Comparison of ENCODE assay signal across 20 mouse cellular contexts in genomic region chr10:86032517-86032916, GRCm38 (mm10). TPM values are rescaled to one million over a fixed set of nuclear protein-coding genes. Genes with fewer than 3 reads are reported as not detected.
DNase-seq lines count a peak whose midpoint lies in the region; ATAC-seq and TF ChIP-seq lines count a peak whose summit lies in the region.
"Had no signal": no experiment of that assay in that cellular context is flagged by ENCODE, and none has a peak within 500 bp of the region (broad histone marks: within the 10 kb centered on the region; RNA-seq: fewer than 3 reads in every experiment).

No protein-coding gene starts in this region.

- DNase-seq in hindbrain, postnatal 0 days (ENCODE audit: low spot score), result no peak
- no peak for DNase-seq in stomach, postnatal 0 days (ENCODE audit: low spot score)
- DNase-seq in forelimb bud, embryonic 11.5 days (ENCODE audit: low read depth, low spot score), result peak; percentile 19
- no peak for DNase-seq in retina, postnatal 1 day
- no peak for DNase-seq in thymus, postnatal 25 days
- DNase-seq: adrenal gland, postnatal 36 days; cerebellum, adult 8-10 months; kidney, adult 8-10 months; kidney, postnatal 25 days; right cerebral cortex, postnatal 25 days had no signal

- no peak overlapping the region for H3K4me3 ChIP-seq in hindbrain, postnatal 0 days (ENCODE audit: low read length)
- H3K4me3 ChIP-seq in hindbrain, embryonic 12.5 days, result no peak overlapping the region
- H3K4me3 ChIP-seq in stomach, embryonic 16.5 days (replicated peaks; ENCODE audit: low read length), result no peak overlapping the region
- no peak overlapping the region for H3K4me3 ChIP-seq in stomach, postnatal 0 days (ENCODE audit: low read depth, low read length)
- H3K4me3 ChIP-seq: heart, embryonic 12.5 days; hindbrain, embryonic 15.5 days; neural tube, embryonic 12.5 days had no signal

- H3K4me2 ChIP-seq in hindbrain, postnatal 0 days (ENCODE audit: low read depth, low read length), result no peak overlapping the region
- no peak overlapping the region for H3K4me2 ChIP-seq in hindbrain, embryonic 12.5 days (replicated peaks)
- no peak overlapping the region for H3K4me2 ChIP-seq in stomach, embryonic 16.5 days (ENCODE audit: low read depth, low read length)
- H3K4me2 ChIP-seq in stomach, postnatal 0 days (replicated peaks; ENCODE audit: low read depth), result no peak overlapping the region
- H3K4me2 ChIP-seq: heart, embryonic 12.5 days; hindbrain, embryonic 15.5 days; neural tube, embryonic 12.5 days had no signal

- H3K9ac ChIP-seq in hindbrain, postnatal 0 days (replicated peaks; ENCODE audit: low read length), result no peak overlapping the region
- no peak overlapping the region for H3K9ac ChIP-seq in hindbrain, embryonic 12.5 days
- H3K9ac ChIP-seq in stomach, embryonic 16.5 days (ENCODE audit: low read length), result no peak overlapping the region
- no peak overlapping the region for H3K9ac ChIP-seq in stomach, postnatal 0 days (ENCODE audit: low read length)
- H3K9ac ChIP-seq: heart, embryonic 12.5 days; hindbrain, embryonic 15.5 days; liver, embryonic 14.5 days; neural tube, embryonic 12.5 days had no signal

- H3K27me3 ChIP-seq in hindbrain, postnatal 0 days (ENCODE audit: insufficient read depth, low read length), result no peaks in the 10 kb centered on the region
- no peaks in the 10 kb centered on the region for H3K27me3 ChIP-seq in hindbrain, embryonic 12.5 days
- no peaks in the 10 kb centered on the region for H3K27me3 ChIP-seq in stomach, embryonic 16.5 days (ENCODE audit: control insufficient read depth, insufficient read depth, low read length)
- H3K27me3 ChIP-seq in stomach, postnatal 0 days (ENCODE audit: control insufficient read depth, insufficient read depth, low read length), result no peaks in the 10 kb centered on the region
- H3K27me3 ChIP-seq: heart, embryonic 12.5 days; hindbrain, embryonic 15.5 days; neural tube, embryonic 12.5 days had no signal

- 81% methylated on average over 3 of the region's 3 CpGs for WGBS in hindbrain, postnatal 0 days
- WGBS in hindbrain, embryonic 12.5 days, result 74% methylated on average over 3 of the region's 3 CpGs
- WGBS in stomach, embryonic 16.5 days, result 79% methylated on average over 3 of the region's 3 CpGs
- WGBS in stomach, postnatal 0 days, result 86% methylated on average over 3 of the region's 3 CpGs

- H3K27ac ChIP-seq in hindbrain, postnatal 0 days, result no peak overlapping the region
- no peak overlapping the region for H3K27ac ChIP-seq in hindbrain, embryonic 12.5 days
- H3K27ac ChIP-seq in stomach, embryonic 16.5 days (ENCODE audit: low read length), result no peak overlapping the region
- no peak overlapping the region for H3K27ac ChIP-seq in stomach, postnatal 0 days (replicated peaks)
- H3K27ac ChIP-seq: liver, embryonic 14.5 days; neural tube, embryonic 12.5 days had no signal

- peak; percentile 47; the same call in 1 of the 2 replicates for ATAC-seq in hindbrain, postnatal 0 days
- no peak for ATAC-seq in hindbrain, embryonic 12.5 days (ENCODE audit: low FRiP score)
- peak; percentile 48; the same call in 1 of the 2 replicates for ATAC-seq in stomach, embryonic 16.5 days (ENCODE audit: insufficient read depth, low FRiP score)
- no peak for ATAC-seq in stomach, postnatal 0 days (ENCODE audit: low FRiP score, low TSS enrichment)

- no peaks in the 10 kb centered on the region for H3K4me1 ChIP-seq in hindbrain, postnatal 0 days (ENCODE audit: insufficient read depth, low read length)
- H3K4me1 ChIP-seq in hindbrain, embryonic 12.5 days, result no peaks in the 10 kb centered on the region; the same call in 1 of the 2 replicates
- H3K4me1 ChIP-seq in stomach, embryonic 16.5 days (ENCODE audit: control insufficient read depth, insufficient read depth, low read length), result peaks cover 6% of the 10 kb centered on the region
- H3K4me1 ChIP-seq in stomach, postnatal 0 days (replicated peaks; ENCODE audit: control insufficient read depth, insufficient read depth), result no peaks in the 10 kb centered on the region
- H3K4me1 ChIP-seq: heart, embryonic 12.5 days; hindbrain, embryonic 15.5 days; neural tube, embryonic 12.5 days had no signal

- no peak for TF ChIP-seq CTCF in hindbrain, postnatal 0 days (IDR thresholded peaks at IDR 0.05; ENCODE audit: low read depth)
- no peak for TF ChIP-seq CTCF in stomach, postnatal 0 days (IDR thresholded peaks at IDR 0.05; ENCODE audit: low read depth)

- H3K36me3 ChIP-seq in hindbrain, postnatal 0 days (ENCODE audit: insufficient read depth, low read length), result no peaks in the 10 kb centered on the region; the same call in 1 of the 2 replicates
- H3K36me3 ChIP-seq in hindbrain, embryonic 12.5 days, result 0 out of 2 replicates have a peak, but pooled peaks cover 3% of the 10 kb centered on the region
- peaks cover 12% of the 10 kb centered on the region for H3K36me3 ChIP-seq in stomach, embryonic 16.5 days (ENCODE audit: control insufficient read depth, insufficient read depth, low read length)
- peaks cover 2% of the 10 kb centered on the region; the same call in 1 of the 2 replicates for H3K36me3 ChIP-seq in stomach, postnatal 0 days (ENCODE audit: control insufficient read depth, insufficient read depth, low read length)
- H3K36me3 ChIP-seq: hindbrain, embryonic 15.5 days had no signal

- H3K9me3 ChIP-seq in hindbrain, postnatal 0 days (ENCODE audit: low read length), result no peaks in the 10 kb centered on the region
- H3K9me3 ChIP-seq in hindbrain, embryonic 12.5 days (replicated peaks), result no peaks in the 10 kb centered on the region
- no peaks in the 10 kb centered on the region for H3K9me3 ChIP-seq in stomach, embryonic 16.5 days (replicated peaks; ENCODE audit: control insufficient read depth, low read length)
- no peaks in the 10 kb centered on the region for H3K9me3 ChIP-seq in stomach, postnatal 0 days (ENCODE audit: control insufficient read depth, low read length)
- H3K9me3 ChIP-seq: heart, embryonic 12.5 days; hindbrain, embryonic 15.5 days; neural tube, embryonic 12.5 days had no signal

- no peak for TF ChIP-seq EP300 in stomach, postnatal 0 days (optimal IDR thresholded peaks at IDR 0.05)

RNA-seq across cellular contexts. Expression of gene Fbxo7, which starts 10.7 kb away (rescaled TPM):
- 14.6 and 17.7 TPM in 2 replicates for total RNA-seq in hindbrain, postnatal 0 days (2014; rRNA removed)
- polyA plus RNA-seq in hindbrain, postnatal 0 days (2015; fragmentation: Nextera tagmentation; extraction: Ambion mirVana), result 30.9 and 35.6 TPM in 2 replicates
- 17.2 and 19.0 TPM in 2 replicates for polyA plus RNA-seq in hindbrain, embryonic 12.5 days (2016; fragmentation: Nextera tagmentation; extraction: Ambion mirVana)
- 38.0 and 39.2 TPM in 2 replicates for polyA plus RNA-seq in stomach, embryonic 16.5 days (2015; fragmentation: Nextera tagmentation; extraction: Ambion mirVana)
- polyA plus RNA-seq in stomach, postnatal 0 days (2015; fragmentation: Nextera tagmentation; extraction: Ambion mirVana), result 24.8 and 28.1 TPM in 2 replicates

RNA-seq across cellular contexts. Expression of gene Bpifc, which starts 20.8 kb away (rescaled TPM):
- 0.11 TPM in 1 of 2 replicates, not detected in the other for total RNA-seq in hindbrain, postnatal 0 days (2014; rRNA removed)
- polyA plus RNA-seq in hindbrain, postnatal 0 days (2015; fragmentation: Nextera tagmentation; extraction: Ambion mirVana), result 0.11 and 0.20 TPM in 2 replicates
- polyA plus RNA-seq in hindbrain, embryonic 12.5 days (2016; fragmentation: Nextera tagmentation; extraction: Ambion mirVana), result not detected in 2 replicates
- polyA plus RNA-seq in stomach, embryonic 16.5 days (2015; fragmentation: Nextera tagmentation; extraction: Ambion mirVana), result 3.0 and 6.3 TPM in 2 replicates
- 14.9 and 15.6 TPM in 2 replicates for polyA plus RNA-seq in stomach, postnatal 0 days (2015; fragmentation: Nextera tagmentation; extraction: Ambion mirVana)
- total RNA-seq: gastrocnemius, postnatal 4 days; heart, postnatal 25 days; left cerebral cortex, postnatal 25 days; monocyte, adult 5-6 weeks had no signal
- polyA plus RNA-seq: heart, embryonic 12.5 days; hindbrain, embryonic 15.5 days; neural tube, embryonic 12.5 days had no signal

Comparison
In these comparisons a context has a peak if more than half of its experiments do, and no peak if none do; other contexts are left out.
1. ATAC-seq: peak in hindbrain, postnatal 0 days (single experiment) and stomach, embryonic 16.5 days (single experiment); none in hindbrain, embryonic 12.5 days (single experiment) and stomach, postnatal 0 days (single experiment).